Mouse (Mus musculus) fat pad, adult 2 months (tissue): ENCODE measurements around the gene Psma2.

ENCODE experiments used
- DNase-seq: peaks from one replicate; pipeline ENCODE4 v3.0.0-alpha.2; 2011; ENCODE audit warnings: low read depth, low spot score; ENCODE audit errors: extremely low read depth

Psma2 gene

GRCm38 (mm10) chr13:14612926-14613529, at the start of gene Psma2, which contains the start of gene Mrpl32:
TSS of gene Psma2 (plus strand) at chr13:14613240.
TSS of gene Mrpl32 (minus strand) at chr13:14613165.
- peak; percentile 78 for DNase-seq

- no peak for DNase-seq
These were observed 38.9 kb upstream of the Psma2 start for GRCm38 (mm10) chr13:14574128-14574527.

GRCm38 (mm10) chr13:14580392-14580791, 32.6 kb upstream of the Psma2 start:
- DNase-seq = no peak

GRCm38 (mm10) chr13:14602744-14603143, 10.3 kb upstream of the Psma2 start:
- DNase-seq = no peak

GRCm38 (mm10) chr13:14607616-14608015, 5.4 kb upstream of the Psma2 start:
- no peak for DNase-seq

GRCm38 (mm10) chr13:14612463-14612862, 577 bp upstream of the Psma2 start:
- no peak for DNase-seq

GRCm38 (mm10) chr13:14613553-14613952, 513 bp downstream of the Psma2 start:
- no peak for DNase-seq

- no peak for DNase-seq
These were observed 5.7 kb downstream of the Psma2 start for GRCm38 (mm10) chr13:14618724-14619123.

GRCm38 (mm10) chr13:14629726-14630641, 16.9 kb downstream of the Psma2 start, which contains the start of gene AW209491:
TSS of gene AW209491 (plus strand) at chr13:14630154.
- peak; percentile 61 for DNase-seq

GRCm38 (mm10) chr13:14639998-14640397, 27.0 kb downstream of the Psma2 start:
- no peak for DNase-seq

- no peak for DNase-seq
These were observed 36.3 kb downstream of the Psma2 start for GRCm38 (mm10) chr13:14649301-14649700.

- DNase-seq = no peak
These were observed 54.1 kb downstream of the Psma2 start for GRCm38 (mm10) chr13:14667107-14667506.

- DNase-seq = no peak
These were observed 57.3 kb downstream of the Psma2 start for GRCm38 (mm10) chr13:14670342-14670741.

GRCm38 (mm10) chr13:14688955-14689354, 75.9 kb downstream of the Psma2 start:
- DNase-seq = no peak

- no peak for DNase-seq
These were observed 103.8 kb downstream of the Psma2 start for GRCm38 (mm10) chr13:14716801-14717200.

GRCm38 (mm10) chr13:14717755-14718154, 104.7 kb downstream of the Psma2 start:
- no peak for DNase-seq
